8 mouse cellular contexts compared by ENCODE assay signal in the genomic region with DNA sequence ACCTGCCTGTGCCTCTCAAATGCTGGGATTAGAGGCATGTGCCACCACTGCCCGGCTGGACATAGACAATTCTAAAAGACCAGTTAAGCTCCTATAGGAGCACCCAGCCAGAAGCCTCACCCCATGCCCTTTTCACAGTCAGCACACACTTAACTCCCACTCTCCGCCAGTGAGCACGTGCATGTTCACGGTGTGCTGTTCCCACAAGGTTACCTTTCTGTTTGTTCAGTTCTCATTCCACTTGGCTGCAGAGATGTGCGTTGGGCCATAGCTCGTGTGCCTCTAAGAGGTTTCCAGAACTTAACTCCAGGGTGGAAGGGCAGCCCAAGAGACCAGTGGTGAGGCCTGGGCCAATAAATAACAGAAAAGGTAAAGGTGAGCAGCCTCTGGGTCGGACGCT. TPM values are rescaled to one million over a fixed set of nuclear protein-coding genes. Genes with fewer than 3 reads are reported as not detected.
DNase-seq lines count a peak whose midpoint lies in the region; ATAC-seq and TF ChIP-seq lines count a peak whose summit lies in the region.

No protein-coding gene starts in this region.

- no peak overlapping the region for H3K9ac ChIP-seq in heart, embryonic 12.5 days
- 0 out of 2 replicates have a peak overlapping the region, but pooled peaks have one; percentile 13 for H3K9ac ChIP-seq in intestine, embryonic 14.5 days (ENCODE audit: low read length)

- peaks cover 31% of the 10 kb centered on the region for H3K36me3 ChIP-seq in heart, embryonic 12.5 days
- H3K36me3 ChIP-seq in intestine, embryonic 14.5 days (ENCODE audit: control insufficient read depth, insufficient read depth, low read length): peaks cover 37% of the 10 kb centered on the region
- peaks cover 23% of the 10 kb centered on the region for H3K36me3 ChIP-seq in midbrain, embryonic 10.5 days

- no peak for ATAC-seq in heart, embryonic 12.5 days (ENCODE audit: insufficient number of reproducible peaks, low FRiP score)
- peak; percentile 11; the same call in 1 of the 2 replicates for ATAC-seq in intestine, embryonic 14.5 days (replicated peaks; ENCODE audit: low FRiP score, low TSS enrichment, low read depth)
- no peak for ATAC-seq in CD4-positive, CD25-positive, alpha-beta regulatory T cell, adult 4 months

- H3K27me3 ChIP-seq in heart, embryonic 12.5 days (replicated peaks): no peaks in the 10 kb centered on the region
- no peaks in the 10 kb centered on the region for H3K27me3 ChIP-seq in intestine, embryonic 14.5 days (replicated peaks; ENCODE audit: control insufficient read depth, insufficient read depth, low read length)
- no peaks in the 10 kb centered on the region for H3K27me3 ChIP-seq in midbrain, embryonic 10.5 days (ENCODE audit: low read depth, poor library complexity, severe bottlenecking)

- peaks cover 21% of the 10 kb centered on the region for H3K4me1 ChIP-seq in heart, embryonic 12.5 days (replicated peaks)
- H3K4me1 ChIP-seq in cortical plate, adult 2 months (ENCODE audit: control insufficient read depth, insufficient read depth, low read length): peaks cover 2% of the 10 kb centered on the region; the same call in 1 of the 2 replicates
- peaks cover 9% of the 10 kb centered on the region for H3K4me1 ChIP-seq in intestine, embryonic 14.5 days (replicated peaks; ENCODE audit: control insufficient read depth, insufficient read depth, low read length)
- H3K4me1 ChIP-seq in midbrain, embryonic 10.5 days: peaks cover 22% of the 10 kb centered on the region

- H3K9me3 ChIP-seq in heart, embryonic 12.5 days (replicated peaks): no peaks in the 10 kb centered on the region
- H3K9me3 ChIP-seq in intestine, embryonic 14.5 days (ENCODE audit: control insufficient read depth, low read length): no peaks in the 10 kb centered on the region
- H3K9me3 ChIP-seq in midbrain, embryonic 10.5 days (replicated peaks): no peaks in the 10 kb centered on the region

- 79% methylated on average over 8 of the region's 8 CpGs for WGBS in heart, embryonic 12.5 days
- WGBS in intestine, embryonic 14.5 days: 77% methylated on average over 8 of the region's 8 CpGs
- 89% methylated on average over 8 of the region's 8 CpGs for WGBS in midbrain, embryonic 10.5 days

- H3K4me2 ChIP-seq in heart, embryonic 12.5 days: peak overlapping the region; percentile 100
- H3K4me2 ChIP-seq in intestine, embryonic 14.5 days (ENCODE audit: low read length): peak overlapping the region; percentile 99

- DNase-seq in heart, adult 11 months: no peak
- DNase-seq in intestine, embryonic 14.5 days (ENCODE audit: low spot score): peak; percentile 57
- DNase-seq in midbrain, embryonic 10.5 days (ENCODE audit: low spot score): no peak
- DNase-seq in layer of hippocampus, adult 8-10 months (ENCODE audit: low spot score in 2 of 2): no peak
- DNase-seq in urinary bladder, postnatal 10 days (ENCODE audit: low spot score): no peak

- no peak overlapping the region for H3K4me3 ChIP-seq in heart, embryonic 12.5 days
- H3K4me3 ChIP-seq in cortical plate, adult 2 months (ENCODE audit: insufficient read depth, low read length): peak overlapping the region; percentile 53; the same call in 1 of the 2 replicates
- peak overlapping the region; percentile 85; the same call in 1 of the 2 replicates for H3K4me3 ChIP-seq in intestine, embryonic 14.5 days (ENCODE audit: low read depth, low read length)
- 0 out of 2 replicates have a peak overlapping the region, but pooled peaks have one; percentile 69 for H3K4me3 ChIP-seq in midbrain, embryonic 10.5 days

- TF ChIP-seq CTCF in cortical plate, adult 2 months (IDR thresholded peaks at IDR 0.05; ENCODE audit: extremely low read depth, insufficient read depth, low read length): no peak

- H3K27ac ChIP-seq in heart, embryonic 12.5 days (ENCODE audit: poor library complexity, severe bottlenecking): no peak overlapping the region
- no peak overlapping the region for H3K27ac ChIP-seq in cortical plate, adult 2 months (ENCODE audit: insufficient read depth, low read length)
- no peak overlapping the region for H3K27ac ChIP-seq in intestine, embryonic 14.5 days (ENCODE audit: low read depth)
- no peak overlapping the region for H3K27ac ChIP-seq in midbrain, embryonic 10.5 days (replicated peaks)

- TF ChIP-seq POLR2A in cortical plate, adult 2 months (IDR thresholded peaks at IDR 0.05; ENCODE audit: extremely low read depth, insufficient read depth, low read length): no peak

RNA-seq across cellular contexts. Expression of gene Pex26, which starts 1.8 kb away (rescaled TPM):
- 6.1 and 6.5 TPM in 2 replicates for polyA plus RNA-seq in heart, embryonic 12.5 days (2016; fragmentation: Nextera tagmentation; extraction: Ambion mirVana)
- polyA plus RNA-seq in cortical plate, adult 2 months (2012; rRNA removed): 15.4 and 15.6 TPM in 2 replicates
- polyA plus RNA-seq in intestine, embryonic 14.5 days (2014; fragmentation: Nextera tagmentation; extraction: Ambion mirVana): 10.5 and 11.5 TPM in 2 replicates
- polyA plus RNA-seq in midbrain, embryonic 10.5 days (2016; fragmentation: Nextera tagmentation; extraction: Ambion mirVana): 8.5 and 8.8 TPM in 2 replicates
- polyA plus RNA-seq in CD4-positive, CD25-positive, alpha-beta regulatory T cell, adult 4 months (2017; shearing (Covaris generic)): 1 to 10 TPM; 2.3 to 4.3 TPM
- total RNA-seq in layer of hippocampus, adult 8-10 months (2022): 10 to 100 TPM; 12.1 to 14.2 (median 13.1) TPM

RNA-seq across cellular contexts. Expression of gene Tuba8, which starts 25.3 kb away (rescaled TPM):
- polyA plus RNA-seq in heart, embryonic 12.5 days (2016; fragmentation: Nextera tagmentation; extraction: Ambion mirVana): 0.42 and 0.55 TPM in 2 replicates
- 5.4 and 5.8 TPM in 2 replicates for polyA plus RNA-seq in cortical plate, adult 2 months (2012; rRNA removed)
- 0.38 and 0.46 TPM in 2 replicates for polyA plus RNA-seq in intestine, embryonic 14.5 days (2014; fragmentation: Nextera tagmentation; extraction: Ambion mirVana)
- 0.22 and 0.36 TPM in 2 replicates for polyA plus RNA-seq in midbrain, embryonic 10.5 days (2016; fragmentation: Nextera tagmentation; extraction: Ambion mirVana)
- polyA plus RNA-seq in CD4-positive, CD25-positive, alpha-beta regulatory T cell, adult 4 months (2017; shearing (Covaris generic)): 1 to 10 TPM in 1 of 2 experiments, under 1 TPM in 1; 0.34 to 1.2 TPM
- 1 to 10 TPM; 6.5 to 7.9 (median 7.0) TPM for total RNA-seq in layer of hippocampus, adult 8-10 months (2022)

RNA-seq across cellular contexts. Expression of gene Mical3, which starts 54.4 kb away (rescaled TPM):
- 37.4 and 39.5 TPM in 2 replicates for polyA plus RNA-seq in heart, embryonic 12.5 days (2016; fragmentation: Nextera tagmentation; extraction: Ambion mirVana)
- 67.4 and 69.0 TPM in 2 replicates for polyA plus RNA-seq in cortical plate, adult 2 months (2012; rRNA removed)
- polyA plus RNA-seq in intestine, embryonic 14.5 days (2014; fragmentation: Nextera tagmentation; extraction: Ambion mirVana): 10.8 and 12.9 TPM in 2 replicates
- polyA plus RNA-seq in midbrain, embryonic 10.5 days (2016; fragmentation: Nextera tagmentation; extraction: Ambion mirVana): 9.0 and 10.2 TPM in 2 replicates
- 10 to 100 TPM in 1 of 2 experiments, 1 to 10 TPM in 1; 9.9 to 11.8 TPM for polyA plus RNA-seq in CD4-positive, CD25-positive, alpha-beta regulatory T cell, adult 4 months (2017; shearing (Covaris generic))
- total RNA-seq in layer of hippocampus, adult 8-10 months (2022): 100 to 1,000 TPM in 1 of 4 experiments, 10 to 100 TPM in 3; 78.3 to 102 (median 90.8) TPM
